Mouse (Mus musculus) adrenal gland, adult 8-10 months (tissue): Measurements from ENCODE around the gene Gm28043. TPM values are rescaled to one million over a fixed set of nuclear protein-coding genes. Genes with fewer than 3 reads are reported as not detected.

Experiments
- microRNA-seq, 2 experiments: library from miRNA; unstranded; fragments of <30 nt; microRNA quantifications; one replicate each; pipeline ENCODE4 v1.2.0; 2022
- total RNA-seq, 4 experiments: library from RNA; stranded (reverse); gene quantifications; 2 replicates each; pipeline ENCODE4 v1.2.4; 2022

The Gm28043 gene
- total RNA-seq, 4 experiments from 2014 or later: 3.1 to 8.1 (median 5.0) TPM

Small RNA genes lying within 50 kb of the gene (microRNA-seq; reads per million reads assigned to microRNA genes)
- 0 reads per million in 2 experiments for gene Mir7667

Other genes starting within 250 kb of the Gm28043 start
- 100 to 1,000 TPM in 1 of 4 experiments, 10 to 100 TPM in 3; 55.1 to 168 (median 83.0) TPM for gene Pim1, start 124.1 kb upstream of the Gm28043 start, total RNA-seq
- not detected for gene Gm17657, start 65.2 kb upstream of the Gm28043 start, total RNA-seq
- gene Tbc1d22b, start 65.1 kb upstream of the Gm28043 start, total RNA-seq: 10 to 100 TPM; 23.9 to 40.4 (median 32.0) TPM
- under 1 TPM in 1 of 4 experiments, not detected in 3; 0.26 TPM for gene Tmem217, start 62.5 kb upstream of the Gm28043 start, total RNA-seq
- 10 to 100 TPM; 49.0 to 66.1 (median 57.1) TPM for gene Rnf8, start 86 bp upstream of the Gm28043 start, total RNA-seq
- 100 to 1,000 TPM; 108 to 175 (median 150) TPM for gene Cmtr1, start 45.7 kb downstream of the Gm28043 start, total RNA-seq
- gene Ccdc167, start 102.2 kb downstream of the Gm28043 start, total RNA-seq: 10 to 100 TPM; 11.0 to 18.0 (median 14.2) TPM